Mouse (Mus musculus) myocyte (in vitro differentiated cells): ENCODE data around the gene Vps37d. TPM values are rescaled to one million over a fixed set of nuclear protein-coding genes. Genes with fewer than 3 reads are reported as not detected.

Source experiments
- H3K27me3 ChIP-seq: one replicate; pipeline ENCODE4 v1.6.1; 2011; ENCODE audit not compliant: control insufficient read depth, insufficient read depth, insufficient read length
- H3K36me3 ChIP-seq: one replicate; pipeline ENCODE4 v1.6.1; 2011; ENCODE audit not compliant: control insufficient read depth, insufficient read depth
- H3K4me2 ChIP-seq: one replicate; pipeline ENCODE4 v1.6.1; 2011; ENCODE audit warnings: low read depth, control low read depth
- H3K4me3 ChIP-seq: one replicate; pipeline ENCODE4 v1.5.1; 2011; ENCODE audit warnings: mild to moderate bottlenecking, control low read depth, moderate library complexity
- H3K79me2 ChIP-seq: one replicate; pipeline ENCODE4 v1.6.1; 2011; ENCODE audit not compliant: control insufficient read depth, insufficient read depth
- H3ac ChIP-seq: one replicate; pipeline ENCODE4 v1.6.1; 2011; ENCODE audit not compliant: control insufficient read depth, insufficient read length
- CEBPB ChIP-seq: IDR thresholded peaks from 2 replicates; pipeline ENCODE4 v1.6.1; 2011; ENCODE audit warnings: mild to moderate bottlenecking, moderate library complexity; ENCODE audit not compliant: poor library complexity, insufficient read depth, severe bottlenecking
- E2F4 ChIP-seq: IDR thresholded peaks from one replicate; pipeline ENCODE4 v1.6.1; 2011; ENCODE audit warnings: mild to moderate bottlenecking, control low read depth, moderate library complexity; ENCODE audit not compliant: insufficient read depth
- MAX ChIP-seq: IDR thresholded peaks from one replicate; pipeline ENCODE4 v1.6.1; 2011; ENCODE audit warnings: low read depth, mild to moderate bottlenecking, control low read depth
- MYOD1 ChIP-seq, 3 experiments: IDR thresholded peaks; one replicate each; pipeline ENCODE4 v1.6.1; 2011; ENCODE audit warnings: control low read depth in 2 of 3, low read depth in 2 of 3, mild to moderate bottlenecking in 2 of 3, moderate library complexity in 1 of 3; ENCODE audit not compliant: insufficient read length in 2 of 3, control insufficient read depth in 1 of 3
- MYOG ChIP-seq, 3 experiments: IDR thresholded peaks; one replicate each; pipeline ENCODE4 v1.6.1; 2011; ENCODE audit warnings: control low read depth in 2 of 3, low read depth in 2 of 3, mild to moderate bottlenecking in 2 of 3; ENCODE audit not compliant: insufficient read length in 2 of 3, control insufficient read depth in 1 of 3, insufficient read depth in 1 of 3
- POLR2A ChIP-seq: IDR thresholded peaks from one replicate; pipeline ENCODE4 v1.6.1; 2011; ENCODE audit warnings: low read depth, mild to moderate bottlenecking, control low read depth, moderate library complexity; ENCODE audit not compliant: insufficient read length
- POLR2AphosphoS2 ChIP-seq: IDR thresholded peaks from one replicate; pipeline ENCODE4 v1.6.1; 2011; ENCODE audit warnings: low read depth, control low read depth; ENCODE audit not compliant: insufficient read length
- REST ChIP-seq: IDR thresholded peaks from one replicate; pipeline ENCODE4 v1.6.1; 2011; ENCODE audit warnings: mild to moderate bottlenecking, control low read depth, moderate library complexity; ENCODE audit not compliant: insufficient read depth, insufficient read length
- SRF ChIP-seq: IDR thresholded peaks from one replicate; pipeline ENCODE4 v1.6.1; 2011; ENCODE audit warnings: low read depth; ENCODE audit not compliant: control insufficient read depth, insufficient read length
- TCF12 ChIP-seq: IDR thresholded peaks from one replicate; pipeline ENCODE4 v1.6.1; 2011; ENCODE audit warnings: mild to moderate bottlenecking, control low read depth; ENCODE audit not compliant: poor library complexity, insufficient read depth, severe bottlenecking
- TCF3 ChIP-seq: IDR thresholded peaks from one replicate; pipeline ENCODE4 v1.6.1; 2011; ENCODE audit warnings: low read depth, control low read depth; ENCODE audit not compliant: insufficient read length
- USF1 ChIP-seq: IDR thresholded peaks from one replicate; pipeline ENCODE4 v1.6.1; 2011; ENCODE audit warnings: low read depth, mild to moderate bottlenecking, control low read depth, moderate library complexity
- polyA plus RNA-seq: library from polyadenylated mRNA; unstranded; fragments of >200 nt; fragmentation: generic; extraction: Trizol; gene quantifications from one replicate; pipeline ENCODE4 v1.2.1, GENCODE M21; 2012; ENCODE audit warnings: missing spikeins

The Vps37d gene
- polyA plus RNA-seq = 3.3 TPM

DNA sequence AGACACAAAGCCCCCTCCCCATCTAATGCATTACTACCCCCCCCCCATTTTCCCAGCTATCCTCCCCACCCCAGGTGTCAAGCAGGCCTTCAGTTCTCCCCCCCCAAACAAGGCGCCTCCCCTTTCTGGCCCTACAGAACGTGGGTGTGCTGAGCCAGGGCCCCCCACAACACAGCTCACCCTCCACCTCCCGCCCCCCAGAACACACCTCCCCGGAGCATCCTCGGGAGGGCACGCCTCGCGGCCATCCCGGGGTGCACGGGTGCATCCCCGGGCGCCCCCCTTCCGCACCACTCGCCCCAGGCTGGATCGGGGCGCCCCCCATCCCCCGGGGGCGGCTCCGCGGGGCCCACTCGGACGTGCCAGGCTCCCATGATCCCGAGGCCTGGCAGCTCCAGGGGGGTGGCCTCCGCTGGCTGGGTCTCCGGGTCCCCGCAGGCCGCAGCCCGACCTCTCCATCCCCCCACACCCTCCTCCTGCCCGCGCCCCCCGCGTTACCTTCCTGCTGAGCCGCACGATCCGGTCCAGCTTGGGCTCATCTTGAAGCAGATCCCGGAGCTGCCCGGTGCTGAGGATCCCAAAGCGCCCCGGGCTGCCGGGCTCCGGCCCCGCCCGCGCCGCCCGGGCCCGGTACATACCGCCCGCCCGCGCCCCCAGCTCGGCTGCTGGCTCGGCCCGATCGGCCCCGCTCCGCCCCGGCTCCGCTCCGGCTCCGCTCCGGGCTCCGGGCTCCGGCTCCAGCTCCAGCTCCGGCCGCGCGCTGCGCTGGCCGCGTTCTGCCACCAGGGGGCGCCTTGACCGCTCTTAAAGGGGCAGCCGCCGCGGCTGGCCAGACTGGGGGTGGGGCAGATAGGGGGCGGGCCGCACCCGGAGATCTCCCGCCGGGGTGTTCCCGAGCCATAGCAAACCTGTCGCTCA, at the start of gene Vps37d:
Gene Vps37d, minus strand, starts transcription at position 703 of the 918 bp plus-strand sequence.
- TF ChIP-seq POLR2AphosphoS2 (no peak), CEBPB (no peak), POLR2A (no peak), E2F4 (no peak), MYOG (IDR thresholded peaks at IDR 0.05; ENCODE audit: control insufficient read depth in 1 of 3, insufficient read depth in 1 of 3, insufficient read length in 2 of 3, low read depth in 2 of 3) (no peak), TCF3 (no peak), TCF12 (no peak), MAX (no peak), SRF (no peak), USF1 (no peak), REST (no peak), MYOD1 (IDR thresholded peaks at IDR 0.05; ENCODE audit: control insufficient read depth in 1 of 3, insufficient read length in 2 of 3, low read depth in 2 of 3) (no peak)

DNA sequence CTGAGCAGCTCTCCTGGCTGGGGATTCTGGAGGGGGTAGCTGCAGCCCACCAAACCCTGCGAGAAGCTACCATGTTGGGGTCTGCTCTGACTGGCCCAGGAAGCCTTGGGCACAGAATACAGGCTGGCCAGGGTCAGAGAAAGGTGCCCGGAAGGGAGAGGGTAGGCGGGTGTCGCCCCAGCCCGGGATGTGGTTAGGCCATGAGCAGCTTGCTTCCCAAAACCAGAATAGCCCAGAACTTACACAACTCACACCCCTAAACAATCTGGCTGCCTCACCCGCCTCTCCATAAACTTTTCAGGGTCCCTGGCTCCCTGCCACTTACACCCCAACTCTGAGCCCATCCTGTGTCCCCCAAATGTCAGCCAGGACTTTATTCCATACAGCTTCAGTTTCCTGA, 49.6 kb upstream of the Vps37d start:
- Histone ChIP-seq H3K79me2 (no peaks in the 10 kb centered on the region), H3K4me3 (no peak overlapping the region), H3ac (no peak overlapping the region), H3K27me3 (peaks cover 52% of the 10 kb centered on the region), H3K4me2 (no peak overlapping the region), H3K36me3 (no peaks in the 10 kb centered on the region)
- TF ChIP-seq TCF12 = no peak
- TF ChIP-seq MYOD1 (IDR thresholded peaks at IDR 0.05; ENCODE audit: control insufficient read depth in 1 of 3, insufficient read length in 2 of 3, low read depth in 2 of 3) = no peak
- TF ChIP-seq USF1 = no peak
- no peak for TF ChIP-seq SRF
- TF ChIP-seq CEBPB = no peak
- no peak for TF ChIP-seq MAX
- no peak for TF ChIP-seq TCF3
- no peak for TF ChIP-seq MYOG (IDR thresholded peaks at IDR 0.05; ENCODE audit: control insufficient read depth in 1 of 3, insufficient read depth in 1 of 3, insufficient read length in 2 of 3, low read depth in 2 of 3)
- no peak for TF ChIP-seq E2F4
- no peak for TF ChIP-seq POLR2AphosphoS2
- TF ChIP-seq REST = no peak
- no peak for TF ChIP-seq POLR2A

More for the DNA sequence above, at the start of gene Vps37d:
- H3K79me2 ChIP-seq = no peaks in the 10 kb centered on the region
- no peaks in the 10 kb centered on the region for H3K36me3 ChIP-seq
- H3ac ChIP-seq = peak within 1 kb of the TSS; percentile 74
- H3K4me2 ChIP-seq = peak within 1 kb of the TSS; percentile 70
- peaks cover 19% of the 10 kb centered on the region for H3K27me3 ChIP-seq
- peak within 1 kb of the TSS; percentile 28 for H3K4me3 ChIP-seq

DNA sequence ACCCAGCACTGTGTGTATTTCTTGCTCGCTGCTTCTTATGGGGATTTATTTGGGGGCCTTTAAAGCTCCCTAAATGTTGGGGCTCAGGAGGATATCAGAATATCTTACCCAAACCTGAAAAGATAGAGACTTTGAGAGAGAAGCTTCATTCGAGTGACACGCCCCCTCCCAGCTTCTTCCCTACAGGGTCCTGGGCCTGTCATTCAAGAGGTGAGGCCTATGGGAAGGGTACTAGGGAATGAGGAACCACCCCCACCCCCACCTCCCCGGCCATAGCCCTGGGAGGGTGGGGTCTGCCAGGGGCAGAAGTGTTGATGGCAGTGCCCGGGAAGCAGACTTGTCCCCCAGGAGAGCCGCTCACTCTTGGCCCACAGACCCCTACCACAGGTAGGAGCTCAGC, 48.1 kb upstream of the Vps37d start:
- no peak overlapping the region for H3K4me3 ChIP-seq
- H3K4me2 ChIP-seq = no peak overlapping the region
- TF ChIP-seq REST (no peak), E2F4 (no peak), POLR2A (no peak), POLR2AphosphoS2 (no peak), SRF (no peak)
- no peak overlapping the region for H3ac ChIP-seq
- no peaks in the 10 kb centered on the region for H3K36me3 ChIP-seq
- H3K27me3 ChIP-seq = peaks cover 55% of the 10 kb centered on the region
- H3K79me2 ChIP-seq = no peaks in the 10 kb centered on the region

DNA sequence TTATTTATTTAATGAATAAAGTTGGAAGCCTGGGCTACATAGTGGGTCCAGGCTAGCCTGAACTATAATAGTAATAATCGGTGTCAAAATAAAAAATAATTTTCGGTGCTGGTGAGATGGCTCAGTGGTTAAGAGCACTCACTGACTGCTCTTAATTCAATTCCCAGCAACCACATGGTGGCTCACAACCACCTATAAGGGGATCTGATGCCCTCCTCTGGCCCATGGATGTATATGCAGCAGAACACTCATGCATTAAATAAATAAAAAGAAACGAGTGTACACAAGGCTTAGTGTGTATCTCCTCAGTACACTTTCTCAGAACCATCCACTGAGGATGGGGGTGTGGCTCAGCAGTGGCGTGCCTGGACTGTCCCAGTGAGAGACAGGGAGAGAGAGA, 42.7 kb upstream of the Vps37d start:
- TF ChIP-seq MYOD1 (IDR thresholded peaks at IDR 0.05; ENCODE audit: control insufficient read depth in 1 of 3, insufficient read length in 2 of 3, low read depth in 2 of 3) (no peak), POLR2AphosphoS2 (no peak), CEBPB (no peak), REST (no peak), TCF12 (no peak), USF1 (no peak), TCF3 (no peak), MAX (no peak), SRF (no peak), POLR2A (no peak), MYOG (IDR thresholded peaks at IDR 0.05; ENCODE audit: control insufficient read depth in 1 of 3, insufficient read depth in 1 of 3, insufficient read length in 2 of 3, low read depth in 2 of 3) (no peak), E2F4 (no peak)
- no peaks in the 10 kb centered on the region for H3K79me2 ChIP-seq

DNA sequence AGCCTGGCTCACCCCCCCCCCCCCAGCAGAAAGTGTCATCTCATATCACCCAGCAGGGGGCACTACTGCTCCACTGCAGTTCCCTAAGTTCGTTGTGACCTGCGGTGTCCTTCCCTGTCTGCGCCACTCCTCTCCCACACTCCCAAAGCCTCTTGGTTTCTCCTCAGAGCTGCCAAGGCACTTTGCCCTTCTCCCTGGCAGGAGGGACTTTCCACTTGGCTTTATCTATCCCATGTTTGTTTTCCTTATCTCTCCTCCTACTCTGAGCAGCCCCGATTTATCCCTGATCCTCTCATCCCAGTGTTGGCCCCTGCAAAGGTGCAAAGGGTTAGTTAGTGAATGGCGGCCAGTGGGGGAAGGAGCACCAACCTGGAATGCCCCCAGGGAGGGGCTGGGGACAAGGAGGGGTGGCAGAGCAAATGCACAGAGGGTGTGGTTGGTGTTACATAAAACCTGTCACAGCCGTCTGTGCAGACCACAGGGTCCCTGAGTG, 40.6 kb upstream of the Vps37d start:
- TF ChIP-seq POLR2AphosphoS2 (no peak), TCF12 (no peak), MYOG (IDR thresholded peaks at IDR 0.05; ENCODE audit: control insufficient read depth in 1 of 3, insufficient read depth in 1 of 3, insufficient read length in 2 of 3, low read depth in 2 of 3) (no peak), REST (no peak), POLR2A (no peak)
- Histone ChIP-seq H3K4me3 (no peak overlapping the region), H3K4me2 (peak overlapping the region; percentile 59), H3K27me3 (peaks cover 18% of the 10 kb centered on the region), H3K79me2 (no peaks in the 10 kb centered on the region), H3K36me3 (no peaks in the 10 kb centered on the region), H3ac (no peak overlapping the region)

More for the DNA sequence above, 42.7 kb upstream of the Vps37d start:
- no peaks in the 10 kb centered on the region for H3K36me3 ChIP-seq
- no peak overlapping the region for H3K4me2 ChIP-seq
- H3K4me3 ChIP-seq = no peak overlapping the region
- H3ac ChIP-seq = no peak overlapping the region
- peaks cover 37% of the 10 kb centered on the region for H3K27me3 ChIP-seq
